Mouse (Mus musculus) activated CD4-positive, CD25-positive, alpha-beta regulatory T cell, adult 4 months (primary cell): Measurements from ENCODE around the gene Usp22. TPM values are rescaled to one million over a fixed set of nuclear protein-coding genes. Genes with fewer than 3 reads are reported as not detected.

Source experiments
- ATAC-seq: one replicate; pipeline ENCODE4 v1.8.0; 2017
- polyA plus RNA-seq, 2 experiments: library from polyadenylated mRNA; unstranded; fragments of 100-300 nt; shearing (Covaris generic); gene quantifications; one replicate each; pipeline ENCODE4 v1.2.1; 2017

Usp22 gene
- polyA plus RNA-seq, 2 experiments from 2014 or later = 11.4 to 12.5 TPM

DNA sequence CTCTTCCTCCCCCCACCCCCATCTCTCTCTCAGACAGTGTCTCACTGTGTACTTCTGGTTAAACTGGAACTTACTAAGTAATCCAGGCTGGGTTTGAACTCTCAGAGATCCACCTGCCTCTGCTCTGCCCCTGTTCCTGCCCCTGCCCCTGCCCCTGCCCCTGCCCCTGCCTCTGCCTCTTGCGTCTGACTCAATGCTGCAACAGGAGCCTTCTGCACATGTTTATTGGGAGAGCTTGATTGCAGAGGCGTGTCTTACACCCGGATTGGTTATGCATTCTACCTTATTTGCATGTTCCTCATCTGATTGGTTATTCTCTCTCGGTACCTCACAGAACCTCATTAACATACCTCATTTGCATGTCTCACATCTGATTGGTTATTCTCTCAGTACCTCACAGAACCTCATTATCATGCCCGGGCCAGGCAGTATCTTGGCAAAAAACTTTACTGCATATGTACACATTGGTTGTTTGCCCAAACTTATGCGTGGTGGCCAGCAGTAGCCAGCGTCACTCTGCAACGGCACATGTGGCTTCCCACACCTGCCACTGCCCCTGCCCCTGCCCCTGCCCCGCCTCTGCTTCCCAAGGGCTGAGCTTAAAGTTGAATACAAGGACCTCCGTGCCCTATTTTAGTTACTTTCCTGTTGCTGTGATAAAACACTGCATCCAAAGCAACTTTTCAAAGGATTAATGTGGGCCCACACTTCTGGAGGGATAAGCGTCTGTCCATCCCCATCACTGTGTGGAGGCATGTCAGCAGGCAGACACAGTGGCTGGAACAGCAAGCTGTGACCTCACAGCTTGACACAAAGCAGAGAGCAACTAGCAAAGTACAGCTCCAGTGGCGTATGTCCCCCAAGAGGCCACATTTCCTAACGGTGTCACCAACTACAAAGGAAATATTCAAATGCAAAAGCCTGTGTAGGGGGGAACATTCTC lies 72.2 kb downstream of the Usp22 start:
- ATAC-seq = no peak

Other genes with a start within 250 kb of the Usp22 start
- gene Map2k3, start 243.0 kb downstream of the Usp22 start, polyA plus RNA-seq = 10 to 100 TPM; 58.3 to 66.8 TPM
- not detected for gene Kcnj12, start 152.5 kb downstream of the Usp22 start, polyA plus RNA-seq
- 10 to 100 TPM; 59.6 to 72.1 TPM for gene Tnfrsf13b, start 48.3 kb downstream of the Usp22 start, polyA plus RNA-seq
- not detected for gene Aldh3a1, start 32.5 kb upstream of the Usp22 start, polyA plus RNA-seq
- 10 to 100 TPM; 34.2 to 40.6 TPM for gene Aldh3a2, start 92.4 kb upstream of the Usp22 start, polyA plus RNA-seq
- gene Slc47a2, start 167.8 kb upstream of the Usp22 start, polyA plus RNA-seq = not detected
- not detected for gene Slc47a1, start 203.3 kb upstream of the Usp22 start, polyA plus RNA-seq